Mouse (Mus musculus) kidney, adult 2 months (tissue): ENCODE results near the gene Tnfsf13. TPM values are rescaled to one million over a fixed set of nuclear protein-coding genes. Genes with fewer than 3 reads are reported as not detected.

Source experiments
- DNase-seq: peaks from one replicate; pipeline ENCODE4 v3.0.0; 2021
- H3K27ac ChIP-seq: fragments of 200-500 bp; 2 replicates; pipeline ENCODE4 v1.5.1; 2012; ENCODE audit warnings: low read depth, low read length, control low read depth, inconsistent platforms; ENCODE audit not compliant: insufficient read depth
- H3K27me3 ChIP-seq: fragments of 200-500 bp; replicated peaks from 2 replicates; pipeline ENCODE4 v1.6.1; 2012; ENCODE audit warnings: mild to moderate bottlenecking, moderate library complexity, low read length, inconsistent platforms; ENCODE audit not compliant: control insufficient read depth, insufficient read depth
- H3K36me3 ChIP-seq: fragments of 200-500 bp; 2 replicates; pipeline ENCODE4 v1.6.1; 2012; ENCODE audit warnings: mild to moderate bottlenecking, moderate library complexity, low read length, inconsistent platforms; ENCODE audit not compliant: control insufficient read depth, insufficient read depth
- H3K4me1 ChIP-seq: fragments of 200-500 bp; 2 replicates; pipeline ENCODE4 v1.6.1; 2011; ENCODE audit warnings: low read length; ENCODE audit not compliant: control insufficient read depth, insufficient read depth
- H3K4me3 ChIP-seq: fragments of 200-500 bp; 2 replicates; pipeline ENCODE4 v1.5.1; 2011; ENCODE audit warnings: mild to moderate bottlenecking, low read depth, low read length, control low read depth; ENCODE audit not compliant: insufficient read depth
- CTCF ChIP-seq: fragments of 200-500 bp; conservative IDR thresholded peaks from 2 replicates; pipeline ENCODE4 v1.5.1; 2011; ENCODE audit warnings: low read depth, mild to moderate bottlenecking, control low read depth, low read length, moderate library complexity, mixed read lengths; ENCODE audit not compliant: insufficient read depth, insufficient read length
- POLR2A ChIP-seq: fragments of 200-500 bp; IDR thresholded peaks from one replicate; pipeline ENCODE4 v1.6.1; 2011; ENCODE audit warnings: low read depth, low read length, control low read depth
- WGBS: fragments of 180-500 bp; shearing (Covaris S2); methylation state at CpG from one replicate; pipeline ENCODE4 v1.1.7; 2018; 5-methylcytosine and 5-hydroxymethylcytosine counted together
- polyA plus RNA-seq: library from polyadenylated mRNA; depleted of rRNA; stranded (reverse); fragments of >200 nt; gene quantifications from 2 replicates; pipeline ENCODE4 v1.2.3, GENCODE M21; 2012

Gene Tnfsf13
- polyA plus RNA-seq, 1 experiment: 4.1 TPM

GRCm38 (mm10) chr11:69661221-69661881 is 24.2 kb downstream of the Tnfsf13 start:
- peak; percentile 48 for DNase-seq
- Histone ChIP-seq H3K36me3 (no peaks in the 10 kb centered on the region; the same call in 1 of the 2 replicates), H3K27me3 (no peaks in the 10 kb centered on the region), H3K4me3 (no peak overlapping the region), H3K27ac (no peak overlapping the region; the same call in 1 of the 2 replicates), H3K4me1 (peaks cover 6% of the 10 kb centered on the region; the same call in 1 of the 2 replicates)
- 47% methylated on average over 3 of the region's 3 CpGs for WGBS
- TF ChIP-seq POLR2A (no peak), CTCF (no peak)

GRCm38 (mm10) chr11:69657462-69657881 is 28.1 kb downstream of the Tnfsf13 start:
- no peak for TF ChIP-seq POLR2A
- TF ChIP-seq CTCF: no peak
- 78% methylated on average over 15 of the region's 15 CpGs for WGBS

GRCm38 (mm10) chr11:69656617-69657461 is 28.7 kb downstream of the Tnfsf13 start:
- peak; percentile 49 for DNase-seq
- H3K27ac ChIP-seq: no peak overlapping the region
- 76% methylated on average over 10 of the region's 10 CpGs for WGBS
- peaks cover 3% of the 10 kb centered on the region for H3K36me3 ChIP-seq
- no peak overlapping the region for H3K4me3 ChIP-seq
- no peaks in the 10 kb centered on the region for H3K27me3 ChIP-seq
- no peak for TF ChIP-seq POLR2A
- TF ChIP-seq CTCF: peak; percentile 71
- H3K4me1 ChIP-seq: peaks cover 4% of the 10 kb centered on the region; the same call in 1 of the 2 replicates

More at GRCm38 (mm10) chr11:69657462-69657881, 28.1 kb downstream of the Tnfsf13 start:
- Histone ChIP-seq H3K27me3 (no peaks in the 10 kb centered on the region), H3K4me3 (no peak overlapping the region), H3K36me3 (no peaks in the 10 kb centered on the region; the same call in 1 of the 2 replicates), H3K4me1 (peaks cover 4% of the 10 kb centered on the region; the same call in 1 of the 2 replicates), H3K27ac (no peak overlapping the region)
- DNase-seq: no peak

- Histone ChIP-seq H3K4me1 (no peaks in the 10 kb centered on the region), H3K4me3 (no peak overlapping the region), H3K36me3 (peaks cover 9% of the 10 kb centered on the region), H3K27me3 (no peaks in the 10 kb centered on the region), H3K27ac (no peak overlapping the region)
- DNase-seq: no peak
- TF ChIP-seq CTCF: no peak
- TF ChIP-seq POLR2A: no peak
- 55% methylated on average over 5 of the region's 5 CpGs for WGBS
Measured at GRCm38 (mm10) chr11:69656065-69656455, 29.5 kb downstream of the Tnfsf13 start.

- no peak within 1 kb of the TSS for H3K4me3 ChIP-seq
- H3K4me1 ChIP-seq: no peaks in the 10 kb centered on the region
- no peak within 1 kb of the TSS for H3K27ac ChIP-seq
- H3K36me3 ChIP-seq: peaks cover 9% of the 10 kb centered on the region
- TF ChIP-seq POLR2A (no peak), CTCF (peak; percentile 64)
- no peaks in the 10 kb centered on the region for H3K27me3 ChIP-seq
- peak; percentile 72 for DNase-seq
- WGBS: 23% methylated on average over 34 of the region's 34 CpGs
Measured at GRCm38 (mm10) chr11:69655264-69656064, 30.1 kb downstream of the Tnfsf13 start, which contains the start of gene Sox15. TSS of gene Sox15 (plus strand) at chr11:69655314.

- Histone ChIP-seq H3K27ac (no peak overlapping the region), H3K36me3 (peaks cover 9% of the 10 kb centered on the region), H3K4me1 (no peaks in the 10 kb centered on the region), H3K4me3 (no peak overlapping the region), H3K27me3 (no peaks in the 10 kb centered on the region)
- TF ChIP-seq POLR2A: no peak
- TF ChIP-seq CTCF: no peak
- WGBS: 37% methylated on average over 9 of the region's 9 CpGs
- DNase-seq: no peak
Measured at GRCm38 (mm10) chr11:69654760-69655159, 30.8 kb downstream of the Tnfsf13 start.
